Mouse (Mus musculus): Measurements from ENCODE around the gene Rtf1. TPM values are rescaled to one million over a fixed set of nuclear protein-coding genes. Genes with fewer than 3 reads are reported as not detected.

Rtf1 gene
- polyA plus RNA-seq, 1 experiment from 2014 or later = 39.0 TPM

DNA sequence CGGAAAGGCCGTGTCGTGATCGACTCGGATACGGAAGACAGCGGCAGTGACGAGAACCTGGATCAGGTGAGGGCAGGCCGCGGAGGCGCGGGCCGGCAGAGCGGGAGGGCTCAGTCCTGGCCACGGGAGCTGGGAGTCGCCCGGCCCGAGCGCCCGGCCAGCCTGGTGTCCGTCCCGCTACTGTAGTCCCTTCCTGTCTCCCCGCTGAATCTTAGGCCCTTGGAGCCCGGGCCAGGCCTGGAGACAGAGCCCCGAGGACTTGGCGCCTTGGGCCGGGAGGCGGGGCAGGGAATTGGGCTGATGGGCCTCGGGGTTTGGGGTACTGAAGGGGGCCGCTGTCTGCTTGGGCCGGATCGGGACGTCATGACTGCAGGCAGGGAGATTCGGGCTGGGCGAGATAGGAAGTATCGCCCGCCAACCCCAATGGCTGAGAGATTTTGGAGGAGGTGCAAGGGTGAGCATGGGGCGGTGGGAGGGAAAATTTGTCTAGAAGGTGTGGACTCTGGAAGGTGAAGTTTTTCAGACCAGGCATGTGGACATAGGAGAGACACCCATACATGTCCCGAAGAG is 432 bp downstream of the Rtf1 start:
- ATAC-seq (ENCODE audit: insufficient number of reproducible peaks, insufficient read depth, low FRiP score, low read depth) = peak; percentile 81
- H3K9me3 ChIP-seq (ENCODE audit: control insufficient read depth, low read depth, low read length) = no peaks in the 10 kb centered on the region
- peak overlapping the region; percentile 76 for H3K4me2 ChIP-seq (replicated peaks; ENCODE audit: low read depth, low read length)
- H3K27ac ChIP-seq (ENCODE audit: low read length) = peak overlapping the region; percentile 78; the same call in 1 of the 2 replicates
- H3K9ac ChIP-seq (replicated peaks; ENCODE audit: low read depth, low read length) = peak overlapping the region; percentile 97
- H3K27me3 ChIP-seq (ENCODE audit: control insufficient read depth, insufficient read depth, low read length) = no peaks in the 10 kb centered on the region
- 0 out of 2 replicates have a peak, but pooled peaks cover 3% of the 10 kb centered on the region for H3K4me1 ChIP-seq (ENCODE audit: control insufficient read depth, insufficient read depth, low read length)
- H3K4me3 ChIP-seq (ENCODE audit: low read depth, low read length) = peak overlapping the region; percentile 99
- no peaks in the 10 kb centered on the region; the same call in 1 of the 2 replicates for H3K36me3 ChIP-seq (ENCODE audit: control insufficient read depth, insufficient read depth, low read length)
- under 1% methylated on average over 39 of the region's 39 CpGs for WGBS

- Histone ChIP-seq H3K27ac (ENCODE audit: low read length) (no peak overlapping the region), H3K4me3 (ENCODE audit: low read depth, low read length) (peak overlapping the region; percentile 99), H3K4me2 (replicated peaks; ENCODE audit: low read depth, low read length) (peak overlapping the region; percentile 76), H3K36me3 (ENCODE audit: control insufficient read depth, insufficient read depth, low read length) (no peaks in the 10 kb centered on the region; the same call in 1 of the 2 replicates), H3K4me1 (ENCODE audit: control insufficient read depth, insufficient read depth, low read length) (0 out of 2 replicates have a peak, but pooled peaks cover 3% of the 10 kb centered on the region), H3K27me3 (ENCODE audit: control insufficient read depth, insufficient read depth, low read length) (no peaks in the 10 kb centered on the region), H3K9ac (replicated peaks; ENCODE audit: low read depth, low read length) (peak overlapping the region; percentile 97), H3K9me3 (ENCODE audit: control insufficient read depth, low read depth, low read length) (no peaks in the 10 kb centered on the region)
- WGBS = 6% methylated on average over 5 of the region's 5 CpGs
- ATAC-seq (ENCODE audit: insufficient number of reproducible peaks, insufficient read depth, low FRiP score, low read depth) = no peak
Measured at GRCm38 (mm10) chr2:119675831-119676230, 963 bp downstream of the Rtf1 start.

DNA sequence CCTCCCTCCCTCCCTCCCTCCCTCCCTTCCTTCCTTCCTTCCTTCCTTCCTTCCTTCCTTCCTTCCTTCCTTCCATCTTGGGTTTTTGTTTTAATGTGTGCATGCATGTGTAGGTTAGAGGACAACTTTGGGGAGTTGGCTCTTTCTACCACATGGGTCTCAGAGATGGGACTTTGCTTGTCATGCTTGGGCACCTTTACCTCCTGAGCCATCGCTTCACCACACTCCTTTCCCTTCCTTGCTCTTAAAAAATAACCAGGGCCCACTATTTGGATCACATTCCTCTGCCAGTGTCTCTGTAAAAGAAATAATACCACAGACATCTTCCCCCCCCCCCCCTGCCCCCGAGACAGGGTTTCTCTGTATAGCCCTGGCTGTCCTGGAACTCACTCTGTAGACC is 8.8 kb downstream of the Rtf1 start:
- H3K9ac ChIP-seq (replicated peaks; ENCODE audit: low read depth, low read length) = no peak overlapping the region
- no peak for ATAC-seq (ENCODE audit: insufficient number of reproducible peaks, insufficient read depth, low FRiP score, low read depth)
- H3K36me3 ChIP-seq (ENCODE audit: control insufficient read depth, insufficient read depth, low read length) = peaks cover 9% of the 10 kb centered on the region; the same call in 1 of the 2 replicates
- H3K9me3 ChIP-seq (ENCODE audit: control insufficient read depth, low read depth, low read length) = no peaks in the 10 kb centered on the region
- no peak overlapping the region for H3K27ac ChIP-seq (ENCODE audit: low read length)
- WGBS = 100% methylated on average over 2 of the region's 2 CpGs
- H3K27me3 ChIP-seq (ENCODE audit: control insufficient read depth, insufficient read depth, low read length) = no peaks in the 10 kb centered on the region
- no peak overlapping the region for H3K4me3 ChIP-seq (ENCODE audit: low read depth, low read length)
- H3K4me1 ChIP-seq (ENCODE audit: control insufficient read depth, insufficient read depth, low read length) = no peaks in the 10 kb centered on the region
- no peak overlapping the region for H3K4me2 ChIP-seq (replicated peaks; ENCODE audit: low read depth, low read length)

- no peaks in the 10 kb centered on the region for H3K9me3 ChIP-seq (ENCODE audit: control insufficient read depth, low read depth, low read length)
- no peaks in the 10 kb centered on the region for H3K4me1 ChIP-seq (ENCODE audit: control insufficient read depth, insufficient read depth, low read length)
- no peak overlapping the region for H3K4me2 ChIP-seq (replicated peaks; ENCODE audit: low read depth, low read length)
- H3K27me3 ChIP-seq (ENCODE audit: control insufficient read depth, insufficient read depth, low read length) = no peaks in the 10 kb centered on the region
- H3K36me3 ChIP-seq (ENCODE audit: control insufficient read depth, insufficient read depth, low read length) = peaks cover 8% of the 10 kb centered on the region
- no peak overlapping the region for H3K27ac ChIP-seq (ENCODE audit: low read length)
- H3K9ac ChIP-seq (replicated peaks; ENCODE audit: low read depth, low read length) = no peak overlapping the region
- no peak for ATAC-seq (ENCODE audit: insufficient number of reproducible peaks, insufficient read depth, low FRiP score, low read depth)
- no peak overlapping the region for H3K4me3 ChIP-seq (ENCODE audit: low read depth, low read length)
- WGBS = 78% methylated on average over 9 of the region's 9 CpGs
Measured at GRCm38 (mm10) chr2:119692003-119692701, 17.3 kb downstream of the Rtf1 start.

DNA sequence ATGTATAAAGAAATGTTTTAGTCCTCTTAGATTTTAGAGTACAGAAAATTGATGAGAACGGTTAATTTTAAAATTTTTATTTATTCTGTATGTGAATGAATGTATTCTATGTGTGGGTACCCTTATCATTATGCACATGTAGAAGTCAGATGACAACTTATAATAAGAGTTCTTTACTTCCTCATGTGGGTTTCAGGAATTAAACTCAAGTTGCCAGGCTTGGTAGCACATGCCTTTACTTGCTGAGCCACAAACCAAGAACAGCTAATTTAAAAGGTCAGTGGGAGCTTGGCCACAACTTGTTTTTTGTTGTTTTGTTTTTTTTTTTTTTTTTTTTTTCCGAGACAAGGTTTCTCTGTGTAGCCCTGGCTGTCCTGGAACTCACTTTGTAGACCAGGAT is 20.0 kb downstream of the Rtf1 start:
- Histone ChIP-seq H3K4me1 (ENCODE audit: control insufficient read depth, insufficient read depth, low read length) (no peaks in the 10 kb centered on the region), H3K27me3 (ENCODE audit: control insufficient read depth, insufficient read depth, low read length) (no peaks in the 10 kb centered on the region), H3K9ac (replicated peaks; ENCODE audit: low read depth, low read length) (no peak overlapping the region), H3K4me3 (ENCODE audit: low read depth, low read length) (no peak overlapping the region), H3K27ac (ENCODE audit: low read length) (no peak overlapping the region), H3K9me3 (ENCODE audit: control insufficient read depth, low read depth, low read length) (no peaks in the 10 kb centered on the region), H3K36me3 (ENCODE audit: control insufficient read depth, insufficient read depth, low read length) (peaks cover 8% of the 10 kb centered on the region), H3K4me2 (replicated peaks; ENCODE audit: low read depth, low read length) (no peak overlapping the region)
- 86% methylated on average over 2 of the region's 2 CpGs for WGBS
- ATAC-seq (ENCODE audit: insufficient number of reproducible peaks, insufficient read depth, low FRiP score, low read depth) = no peak

GRCm38 (mm10) chr2:119696111-119696510 is 21.2 kb downstream of the Rtf1 start:
- ATAC-seq (ENCODE audit: insufficient number of reproducible peaks, insufficient read depth, low FRiP score, low read depth) = no peak
- Histone ChIP-seq H3K27ac (ENCODE audit: low read length) (no peak overlapping the region), H3K27me3 (ENCODE audit: control insufficient read depth, insufficient read depth, low read length) (no peaks in the 10 kb centered on the region), H3K4me3 (ENCODE audit: low read depth, low read length) (no peak overlapping the region), H3K4me2 (replicated peaks; ENCODE audit: low read depth, low read length) (no peak overlapping the region), H3K4me1 (ENCODE audit: control insufficient read depth, insufficient read depth, low read length) (no peaks in the 10 kb centered on the region), H3K36me3 (ENCODE audit: control insufficient read depth, insufficient read depth, low read length) (peaks cover 8% of the 10 kb centered on the region), H3K9me3 (ENCODE audit: control insufficient read depth, low read depth, low read length) (no peaks in the 10 kb centered on the region), H3K9ac (replicated peaks; ENCODE audit: low read depth, low read length) (no peak overlapping the region)
- WGBS = 65% methylated on average over 1 of the region's 1 CpGs

DNA sequence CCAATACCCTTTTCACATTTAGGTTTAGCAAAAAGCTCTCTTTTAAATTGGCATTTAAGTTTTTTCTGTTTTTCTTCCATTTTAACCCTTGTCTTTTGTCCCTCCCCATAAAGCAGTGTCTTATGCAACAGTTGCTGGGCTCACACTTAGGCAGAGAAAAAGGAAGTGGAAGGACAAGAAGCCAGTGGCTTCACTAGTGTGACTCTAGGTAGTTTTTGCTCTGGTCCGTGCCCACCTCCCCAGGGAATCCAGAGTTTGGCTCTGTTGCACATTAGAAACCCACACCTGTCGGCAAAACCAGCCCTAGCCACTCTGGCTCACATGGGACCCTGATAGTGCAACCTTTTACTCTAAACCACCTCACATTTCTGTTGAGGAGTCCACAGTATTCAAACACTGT is 23.6 kb downstream of the Rtf1 start:
- Histone ChIP-seq H3K27ac (ENCODE audit: low read length) (no peak overlapping the region), H3K36me3 (ENCODE audit: control insufficient read depth, insufficient read depth, low read length) (peaks cover 17% of the 10 kb centered on the region), H3K9ac (replicated peaks; ENCODE audit: low read depth, low read length) (no peak overlapping the region), H3K27me3 (ENCODE audit: control insufficient read depth, insufficient read depth, low read length) (no peaks in the 10 kb centered on the region), H3K4me2 (replicated peaks; ENCODE audit: low read depth, low read length) (no peak overlapping the region), H3K4me1 (ENCODE audit: control insufficient read depth, insufficient read depth, low read length) (no peaks in the 10 kb centered on the region), H3K9me3 (ENCODE audit: control insufficient read depth, low read depth, low read length) (no peaks in the 10 kb centered on the region), H3K4me3 (ENCODE audit: low read depth, low read length) (no peak overlapping the region)
- WGBS = 86% methylated on average over 2 of the region's 2 CpGs
- no peak for ATAC-seq (ENCODE audit: insufficient number of reproducible peaks, insufficient read depth, low FRiP score, low read depth)

DNA sequence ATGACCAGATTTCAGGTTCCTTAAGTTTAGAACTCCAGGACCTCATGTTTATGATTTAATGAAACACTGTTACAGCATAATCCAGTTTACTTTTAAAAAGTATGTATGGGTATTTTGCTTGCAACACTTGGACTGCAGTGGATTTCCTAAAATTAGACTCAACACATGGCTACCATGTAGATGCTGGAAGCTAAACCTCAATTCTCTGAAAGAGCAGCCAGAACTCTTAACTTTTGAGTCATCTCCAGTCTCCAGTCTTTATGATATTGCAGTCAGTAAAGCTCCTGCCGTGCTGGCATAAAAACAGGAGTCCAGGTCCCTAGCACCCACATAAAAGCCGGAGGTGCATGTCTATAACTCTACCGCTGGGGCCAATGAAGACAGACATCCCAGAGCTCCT is 25.1 kb downstream of the Rtf1 start:
- WGBS = 91% methylated on average over 3 of the region's 3 CpGs
- H3K4me2 ChIP-seq (replicated peaks; ENCODE audit: low read depth, low read length) = no peak overlapping the region

More for the DNA sequence above, 25.1 kb downstream of the Rtf1 start:
- no peak for ATAC-seq (ENCODE audit: insufficient number of reproducible peaks, insufficient read depth, low FRiP score, low read depth)
- H3K27ac ChIP-seq (ENCODE audit: low read length) = no peak overlapping the region
- no peaks in the 10 kb centered on the region for H3K4me1 ChIP-seq (ENCODE audit: control insufficient read depth, insufficient read depth, low read length)
- H3K9ac ChIP-seq (replicated peaks; ENCODE audit: low read depth, low read length) = no peak overlapping the region
- peaks cover 16% of the 10 kb centered on the region for H3K36me3 ChIP-seq (ENCODE audit: control insufficient read depth, insufficient read depth, low read length)
- no peaks in the 10 kb centered on the region for H3K9me3 ChIP-seq (ENCODE audit: control insufficient read depth, low read depth, low read length)
- no peaks in the 10 kb centered on the region for H3K27me3 ChIP-seq (ENCODE audit: control insufficient read depth, insufficient read depth, low read length)
- no peak overlapping the region for H3K4me3 ChIP-seq (ENCODE audit: low read depth, low read length)

Data from stomach, embryonic 14.5 days (tissue).